Mouse (Mus musculus) large intestine, adult 2 months (tissue): ENCODE results near the gene Myb. TPM values are rescaled to one million over a fixed set of nuclear protein-coding genes. Genes with fewer than 3 reads are reported as not detected.
A peak's percentile ranks its signal among the peaks of the same experiment; 100 is the strongest.
"Not testable (repeated sequence)": the region's sequence is repeated elsewhere in the genome, so short reads cannot be mapped to it uniquely, and the experiment has no call there.

Experiments used
- DNase-seq: peaks from one replicate; pipeline ENCODE4 v3.0.0-alpha.2; 2012; ENCODE audit warnings: low read depth, low spot score
- WGBS: fragments of 180-500 bp; shearing (Covaris S2); methylation state at CpG from one replicate; pipeline ENCODE4 v1.1.7; 2018; 5-methylcytosine and 5-hydroxymethylcytosine counted together
- polyA plus RNA-seq: library from polyadenylated mRNA; depleted of rRNA; stranded (reverse); fragments of >200 nt; gene quantifications from 2 replicates; pipeline ENCODE4 v1.2.3, GENCODE M21; 2012

The Myb gene
- polyA plus RNA-seq, 1 experiment: 17.0 TPM

GRCm38 (mm10) chr10:21178281-21178680 lies 17.5 kb upstream of the Myb start:
- 85% methylated on average over 10 of the region's 10 CpGs for WGBS
- no peak for DNase-seq

GRCm38 (mm10) chr10:21172650-21173200 lies 11.9 kb upstream of the Myb start:
- DNase-seq: no peak
- 60% methylated on average over 4 of the region's 4 CpGs for WGBS

GRCm38 (mm10) chr10:21168466-21168865 lies 7.7 kb upstream of the Myb start:
- WGBS: 94% methylated on average over 8 of the region's 8 CpGs
- DNase-seq: no peak

GRCm38 (mm10) chr10:21167842-21168241 lies 7.1 kb upstream of the Myb start:
- no peak for DNase-seq
- 94% methylated on average over 6 of the region's 6 CpGs for WGBS

GRCm38 (mm10) chr10:21167165-21167564 lies 6.4 kb upstream of the Myb start:
- DNase-seq: no peak
- WGBS: 90% methylated on average over 5 of the region's 5 CpGs

- WGBS: 93% methylated on average over 4 of the region's 4 CpGs
- no peak for DNase-seq
Observed at GRCm38 (mm10) chr10:21165411-21165810, 4.6 kb upstream of the Myb start.

DNA sequence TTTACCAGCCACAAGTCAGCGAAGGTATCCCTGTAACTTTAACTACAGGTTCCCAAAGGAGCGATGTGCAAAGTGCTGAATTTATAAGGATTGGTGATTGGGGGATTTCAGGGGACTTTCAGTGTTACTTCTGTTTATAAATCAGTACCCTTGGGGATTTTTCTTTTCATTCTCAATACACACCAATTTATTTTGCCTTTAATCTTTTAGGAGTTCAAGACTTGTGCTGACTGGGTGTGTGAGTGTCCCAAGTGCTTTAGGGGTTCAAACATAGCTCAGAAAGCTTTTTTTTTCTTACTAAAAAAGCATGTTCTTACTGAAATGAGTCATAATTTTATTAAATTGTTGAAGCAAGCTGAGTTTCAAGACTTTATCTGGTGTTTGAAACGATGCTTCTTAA lies 1.3 kb upstream of the Myb start:
- DNase-seq: no peak
- WGBS: 81% methylated on average over 3 of the region's 3 CpGs

GRCm38 (mm10) chr10:21161359-21162094 lies 743 bp upstream of the Myb start:
- DNase-seq: no peak
- 9% methylated on average over 20 of the region's 20 CpGs for WGBS

GRCm38 (mm10) chr10:21159697-21160394 lies 938 bp downstream of the Myb start:
- WGBS: under 1% methylated on average over 44 of the region's 44 CpGs

GRCm38 (mm10) chr10:21158918-21159443 lies 1.8 kb downstream of the Myb start:
- WGBS: under 1% methylated on average over 35 of the region's 35 CpGs
- peak; percentile 78 for DNase-seq

More at GRCm38 (mm10) chr10:21159697-21160394, 938 bp downstream of the Myb start:
- DNase-seq: no peak

GRCm38 (mm10) chr10:21158111-21158917 lies 2.5 kb downstream of the Myb start:
- peak; percentile 56 for DNase-seq
- 3% methylated on average over 19 of the region's 19 CpGs for WGBS

- WGBS: 27% methylated on average over 5 of the region's 5 CpGs
- DNase-seq: no peak
Observed at GRCm38 (mm10) chr10:21156953-21157499, 3.8 kb downstream of the Myb start.

- 58% methylated on average over 3 of the region's 3 CpGs for WGBS
- DNase-seq: no peak
Observed at GRCm38 (mm10) chr10:21156416-21156815, 4.4 kb downstream of the Myb start.

- no peak for DNase-seq
- WGBS: 29% methylated on average over 3 of the region's 3 CpGs
Observed at GRCm38 (mm10) chr10:21154927-21155326, 5.9 kb downstream of the Myb start.

DNA sequence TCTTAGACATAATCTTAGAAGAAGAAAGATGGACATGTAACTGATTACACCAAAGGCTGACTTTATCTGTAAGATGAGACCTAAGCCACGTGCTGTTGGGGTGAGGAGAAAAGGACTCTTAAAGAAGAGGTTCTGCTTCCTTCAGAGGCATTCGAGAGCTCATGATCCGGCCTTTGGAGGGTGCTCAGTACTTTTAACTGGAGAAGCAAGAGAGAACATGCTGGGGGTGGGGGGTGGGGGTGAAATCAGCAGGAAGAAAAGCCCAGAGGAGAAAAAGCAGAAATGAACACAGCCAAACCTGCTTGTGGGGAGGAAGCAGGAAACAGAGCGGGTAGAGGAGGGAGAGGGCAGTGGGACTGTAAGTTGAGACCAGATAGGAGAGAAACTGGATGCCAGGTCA lies 7.4 kb downstream of the Myb start:
- WGBS: 76% methylated on average over 4 of the region's 4 CpGs
- DNase-seq: no peak

- DNase-seq: no peak
- WGBS: 86% methylated on average over 5 of the region's 5 CpGs
Observed at GRCm38 (mm10) chr10:21152812-21153211, 8.0 kb downstream of the Myb start.

GRCm38 (mm10) chr10:21151320-21151719 lies 9.5 kb downstream of the Myb start:
- DNase-seq: no peak

GRCm38 (mm10) chr10:21149945-21150344 lies 10.8 kb downstream of the Myb start:
- WGBS: 42% methylated on average over 6 of the region's 6 CpGs
- not testable (repeated sequence) for DNase-seq

- no peak for DNase-seq
- 76% methylated on average over 1 of the region's 1 CpGs for WGBS
Observed at GRCm38 (mm10) chr10:21146719-21147118, 14.1 kb downstream of the Myb start.

DNA sequence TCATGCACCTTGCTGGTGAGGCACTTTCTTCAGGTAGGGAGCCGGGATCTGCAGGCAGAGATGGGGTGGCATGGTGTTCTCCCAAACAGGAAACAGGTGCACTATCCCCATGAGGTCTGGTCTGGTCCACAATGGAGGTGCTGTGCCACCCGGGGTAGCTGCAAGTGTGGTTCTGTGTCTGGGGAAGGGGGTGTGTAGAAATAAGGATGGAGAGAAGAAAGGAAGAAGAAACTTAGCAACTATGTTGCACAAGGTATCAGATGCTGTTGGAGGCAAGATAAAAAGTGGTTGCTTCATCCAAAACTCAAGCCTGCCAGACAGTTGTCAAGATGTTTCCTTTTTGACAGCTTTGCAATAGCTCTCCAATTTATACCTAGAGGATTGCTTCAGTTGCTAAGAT lies 14.5 kb downstream of the Myb start:
- DNase-seq: no peak
- WGBS: 78% methylated on average over 2 of the region's 2 CpGs
